Mouse (Mus musculus): Measurements from ENCODE around the gene Hist1h4k. TPM values are rescaled to one million over a fixed set of nuclear protein-coding genes. Genes with fewer than 3 reads are reported as not detected.
"Not testable (repeated sequence)": the region's sequence is repeated elsewhere in the genome, so short reads cannot be mapped to it uniquely, and the experiment has no call there.

Hist1h4k gene
- polyA plus RNA-seq, 1 experiment from 2014 or later: 4.6 TPM

DNA sequence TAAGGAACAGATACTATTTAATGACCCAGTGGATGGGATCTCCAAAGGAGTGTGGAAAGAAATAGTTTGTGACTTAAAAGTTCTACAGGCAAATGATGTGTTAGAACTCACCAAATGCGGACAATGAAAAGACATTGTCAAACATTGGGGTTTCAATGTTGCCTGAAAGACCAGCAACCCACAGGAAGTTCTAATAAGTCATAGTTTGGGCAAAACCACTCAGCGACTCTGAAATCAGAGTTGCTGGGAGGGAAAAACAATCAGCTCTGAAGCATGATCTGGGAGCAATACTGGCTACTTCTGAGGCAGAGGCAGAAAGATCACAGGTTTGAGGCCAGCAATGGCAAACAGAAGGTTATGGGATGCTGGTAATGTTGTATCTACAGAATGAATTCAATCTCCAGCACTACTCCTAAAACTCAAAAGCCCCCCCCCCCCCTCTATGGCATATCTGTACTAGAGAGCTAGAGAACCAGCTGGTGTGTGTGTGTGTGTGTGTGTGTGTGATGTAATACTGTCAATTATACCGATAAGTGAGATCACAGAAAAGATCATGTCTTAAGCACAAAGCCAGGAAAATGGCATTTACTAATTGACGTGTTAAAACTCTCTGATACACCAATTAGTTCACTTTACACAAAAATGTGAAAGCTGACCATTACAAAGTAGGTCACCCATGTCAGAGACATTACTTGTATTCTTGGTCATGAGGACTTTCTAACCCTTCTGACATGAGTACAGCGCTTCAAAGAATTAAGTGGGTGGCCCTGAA, 732 bp downstream of the Hist1h4k start:
- peak overlapping the region; percentile 91 for H3K27ac ChIP-seq (ENCODE audit: low read depth, low read length)
- no peaks in the 10 kb centered on the region for H3K36me3 ChIP-seq (ENCODE audit: control insufficient read depth, insufficient read depth, low read length)
- H3K4me2 ChIP-seq (ENCODE audit: low read length): peak overlapping the region; percentile 83
- peak; percentile 66 for DNase-seq (ENCODE audit: low spot score)
- H3K4me3 ChIP-seq (ENCODE audit: low read depth, low read length): peak overlapping the region; percentile 54
- 3% methylated on average over 5 of the region's 5 CpGs for WGBS
- peak overlapping the region; percentile 70 for H3K9ac ChIP-seq (ENCODE audit: low read length)
- H3K27me3 ChIP-seq (replicated peaks; ENCODE audit: control insufficient read depth, insufficient read depth, low read length): no peaks in the 10 kb centered on the region
- peaks cover 26% of the 10 kb centered on the region for H3K4me1 ChIP-seq (ENCODE audit: control insufficient read depth, insufficient read depth, low read length)
- no peak for ATAC-seq
- no peaks in the 10 kb centered on the region for H3K9me3 ChIP-seq (replicated peaks; ENCODE audit: control insufficient read depth, low read length)

DNA sequence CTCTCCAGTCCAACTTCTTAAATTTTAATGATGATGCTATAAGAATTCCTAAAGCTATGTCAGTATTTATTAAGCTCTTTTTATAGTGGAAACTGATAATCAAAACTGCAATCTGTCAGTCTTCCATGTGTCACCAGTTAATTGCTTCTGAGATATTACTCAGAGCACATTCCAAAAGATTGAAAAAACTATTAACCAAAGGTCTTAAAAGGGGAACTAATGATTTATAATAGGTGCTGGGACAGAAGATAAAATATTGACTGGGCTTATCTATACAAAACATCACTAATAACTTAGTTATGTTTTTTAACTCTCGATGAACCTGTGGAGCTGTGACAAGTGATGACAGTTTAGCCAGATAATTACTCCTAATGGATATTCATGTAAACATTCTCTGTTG, 5.3 kb downstream of the Hist1h4k start:
- no peak overlapping the region for H3K4me2 ChIP-seq (ENCODE audit: low read length)
- ATAC-seq: no peak
- DNase-seq (ENCODE audit: low spot score): no peak
- WGBS: 96% methylated on average over 1 of the region's 1 CpGs
- no peak overlapping the region for H3K4me3 ChIP-seq (ENCODE audit: low read depth, low read length)
- peaks cover 17% of the 10 kb centered on the region for H3K4me1 ChIP-seq (ENCODE audit: control insufficient read depth, insufficient read depth, low read length)
- H3K9ac ChIP-seq (ENCODE audit: low read length): no peak overlapping the region
- H3K27ac ChIP-seq (ENCODE audit: low read depth, low read length): no peak overlapping the region
- H3K9me3 ChIP-seq (replicated peaks; ENCODE audit: control insufficient read depth, low read length): no peaks in the 10 kb centered on the region
- H3K27me3 ChIP-seq (replicated peaks; ENCODE audit: control insufficient read depth, insufficient read depth, low read length): no peaks in the 10 kb centered on the region
- no peaks in the 10 kb centered on the region for H3K36me3 ChIP-seq (ENCODE audit: control insufficient read depth, insufficient read depth, low read length)

DNA sequence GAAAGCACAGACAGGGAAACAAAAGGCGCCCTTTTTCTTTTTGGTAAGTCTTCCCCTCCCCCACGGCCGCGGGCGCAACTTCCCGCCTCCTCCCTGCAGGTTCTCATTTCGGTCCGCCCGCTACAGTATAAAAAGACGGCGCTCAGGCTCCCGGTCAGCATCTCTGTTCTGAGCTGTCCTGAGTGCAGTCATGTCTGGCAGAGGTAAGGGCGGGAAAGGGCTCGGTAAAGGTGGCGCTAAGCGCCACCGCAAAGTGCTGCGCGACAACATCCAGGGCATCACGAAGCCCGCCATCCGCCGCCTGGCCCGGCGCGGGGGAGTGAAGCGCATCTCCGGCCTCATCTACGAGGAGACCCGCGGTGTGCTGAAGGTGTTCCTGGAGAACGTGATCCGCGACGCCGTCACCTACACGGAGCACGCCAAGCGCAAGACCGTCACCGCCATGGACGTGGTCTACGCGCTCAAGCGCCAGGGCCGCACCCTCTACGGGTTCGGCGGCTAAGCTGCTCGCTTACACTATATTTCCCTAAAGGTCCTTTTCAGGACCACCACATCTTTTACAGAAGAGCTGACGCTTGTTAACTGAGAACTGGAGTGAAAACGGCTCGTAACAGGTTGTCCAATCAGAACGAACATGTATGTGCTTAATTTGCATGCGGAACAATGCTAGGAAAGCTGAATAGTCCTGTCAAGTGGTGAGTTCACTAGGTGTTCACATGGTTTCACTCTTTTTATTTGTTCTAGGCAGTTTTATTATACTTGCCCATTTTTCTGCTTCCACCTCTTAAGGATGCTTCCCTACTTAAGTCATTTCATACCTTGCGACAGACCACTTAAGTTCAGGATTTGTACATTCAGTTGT, 15.2 kb downstream of the Hist1h4k start, which contains the start of gene Hist1h4j:
Gene Hist1h4j, plus strand, starts transcription at position 159 of the 862 bp plus-strand sequence.
- ATAC-seq (peak; percentile 92), DNase-seq (ENCODE audit: low spot score) (peak; percentile 95)
- Histone ChIP-seq H3K27ac (ENCODE audit: low read depth, low read length) (peak within 1 kb of the TSS; percentile 97), H3K4me1 (ENCODE audit: control insufficient read depth, insufficient read depth, low read length) (peaks cover 11% of the 10 kb centered on the region), H3K4me3 (ENCODE audit: low read depth, low read length) (peak within 1 kb of the TSS; percentile 48), H3K4me2 (ENCODE audit: low read length) (peak within 1 kb of the TSS; percentile 68), H3K9ac (ENCODE audit: low read length) (peak within 1 kb of the TSS; percentile 76)
- H3K9me3 ChIP-seq (replicated peaks; ENCODE audit: control insufficient read depth, low read length); H3K27me3 ChIP-seq (replicated peaks; ENCODE audit: control insufficient read depth, insufficient read depth, low read length); H3K36me3 ChIP-seq (ENCODE audit: control insufficient read depth, insufficient read depth, low read length): not testable (repeated sequence)
- 0% methylated on average over 37 of the region's 56 CpGs for WGBS

DNA sequence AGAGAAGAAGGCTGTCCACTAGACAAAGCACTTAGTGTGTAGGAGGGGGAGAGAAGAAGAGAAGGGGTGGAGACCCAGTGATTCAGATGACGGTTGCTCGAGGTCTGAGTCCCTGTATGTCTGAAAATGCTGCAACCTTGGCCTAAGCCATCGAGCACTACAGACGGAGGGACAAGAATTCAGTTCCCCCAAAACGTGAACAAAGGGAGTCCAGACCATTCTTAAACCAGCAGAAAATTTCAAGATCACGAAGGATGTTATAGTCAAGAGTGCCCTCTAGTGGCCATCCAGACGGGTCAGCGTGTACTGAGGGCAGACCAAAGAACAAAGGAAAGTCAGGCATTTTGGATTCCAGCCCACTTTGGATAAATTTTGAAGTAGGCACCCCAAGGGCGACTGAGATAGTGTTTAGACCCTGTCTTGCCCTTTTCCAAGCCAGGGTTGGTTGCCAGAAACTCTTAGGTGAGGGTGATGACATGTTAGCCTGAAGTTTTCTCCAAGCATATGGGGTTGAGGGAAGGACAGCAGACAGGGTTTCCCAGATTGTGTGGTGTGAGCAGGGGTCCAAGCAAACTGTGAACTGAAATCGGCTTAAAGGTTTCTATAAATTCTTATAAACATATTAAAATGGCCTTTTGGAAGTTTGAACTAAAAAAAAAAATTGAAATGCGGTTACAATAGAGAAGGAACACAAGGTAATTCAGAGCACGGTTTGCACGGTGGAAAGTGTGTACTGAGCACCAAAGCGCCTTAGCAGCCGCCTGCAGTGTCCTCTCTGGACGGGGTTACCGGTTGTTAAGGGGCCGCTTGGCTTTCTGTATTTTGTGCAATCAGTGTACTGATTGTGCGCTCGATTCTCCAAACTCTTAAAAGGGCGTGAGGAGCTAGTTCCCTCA, 16.0 kb downstream of the Hist1h4k start:
- ATAC-seq: peak; percentile 76
- Histone ChIP-seq H3K27me3 (replicated peaks; ENCODE audit: control insufficient read depth, insufficient read depth, low read length) (no peaks in the 10 kb centered on the region), H3K4me2 (ENCODE audit: low read length) (peak overlapping the region; percentile 68), H3K4me1 (ENCODE audit: control insufficient read depth, insufficient read depth, low read length) (peaks cover 11% of the 10 kb centered on the region), H3K27ac (ENCODE audit: low read depth, low read length) (peak overlapping the region; percentile 97), H3K9me3 (replicated peaks; ENCODE audit: control insufficient read depth, low read length) (no peaks in the 10 kb centered on the region), H3K9ac (ENCODE audit: low read length) (peak overlapping the region; percentile 76), H3K4me3 (ENCODE audit: low read depth, low read length) (peak overlapping the region; percentile 48), H3K36me3 (ENCODE audit: control insufficient read depth, insufficient read depth, low read length) (no peaks in the 10 kb centered on the region)
- WGBS: under 1% methylated on average over 21 of the region's 21 CpGs
- peak; percentile 97 for DNase-seq (ENCODE audit: low spot score)

DNA sequence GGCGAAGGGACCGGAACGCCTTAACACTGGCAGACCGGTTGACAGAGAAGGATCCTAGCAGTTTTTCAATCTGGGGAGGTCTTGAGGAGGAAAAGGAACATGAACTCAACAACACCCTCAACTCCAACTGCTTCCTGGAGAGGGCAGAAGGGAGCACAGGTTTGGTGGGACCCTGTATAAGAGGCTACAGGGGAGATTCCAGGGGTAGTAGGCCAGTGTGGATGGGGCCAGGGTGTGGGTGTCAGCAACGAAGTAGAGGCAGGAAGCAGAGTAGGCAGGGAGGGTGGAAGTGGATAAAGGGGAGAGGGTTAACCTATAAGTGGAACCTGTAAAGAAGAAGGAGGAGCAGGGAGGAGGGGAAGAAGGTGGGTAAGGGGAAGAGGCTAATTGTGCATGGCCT, 16.8 kb downstream of the Hist1h4k start:
- ATAC-seq (no peak; the same call in 1 of the 2 replicates), DNase-seq (ENCODE audit: low spot score) (no peak)
- no peak overlapping the region for H3K4me3 ChIP-seq (ENCODE audit: low read depth, low read length)
- peaks cover 11% of the 10 kb centered on the region for H3K4me1 ChIP-seq (ENCODE audit: control insufficient read depth, insufficient read depth, low read length)
- H3K27ac ChIP-seq (ENCODE audit: low read depth, low read length): peak overlapping the region; percentile 97
- no peak overlapping the region for H3K4me2 ChIP-seq (ENCODE audit: low read length)
- H3K9me3 ChIP-seq (replicated peaks; ENCODE audit: control insufficient read depth, low read length): no peaks in the 10 kb centered on the region
- no peaks in the 10 kb centered on the region for H3K36me3 ChIP-seq (ENCODE audit: control insufficient read depth, insufficient read depth, low read length)
- no peak overlapping the region for H3K9ac ChIP-seq (ENCODE audit: low read length)
- H3K27me3 ChIP-seq (replicated peaks; ENCODE audit: control insufficient read depth, insufficient read depth, low read length): no peaks in the 10 kb centered on the region
- WGBS: 66% methylated on average over 5 of the region's 5 CpGs

DNA sequence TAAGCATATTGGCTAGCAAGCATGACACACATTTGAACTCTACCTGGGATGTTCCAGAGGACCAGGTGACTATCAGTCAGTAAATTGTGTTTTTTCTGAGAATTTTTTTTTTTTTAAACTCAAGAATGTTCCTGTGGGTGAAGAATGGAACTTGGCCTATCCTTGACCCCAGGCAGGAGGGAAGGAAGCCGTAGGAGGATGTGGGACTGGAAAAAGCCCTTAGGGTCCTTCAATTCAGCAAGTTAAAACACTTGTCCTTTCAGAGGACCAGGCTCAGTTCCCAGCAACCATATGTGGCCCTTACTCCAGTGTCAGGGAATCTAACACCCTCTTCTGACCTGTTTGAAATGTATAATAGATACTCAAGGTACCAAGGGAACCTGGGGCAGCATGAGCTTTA, 20.8 kb downstream of the Hist1h4k start:
- Histone ChIP-seq H3K27ac (ENCODE audit: low read depth, low read length) (no peak overlapping the region), H3K27me3 (replicated peaks; ENCODE audit: control insufficient read depth, insufficient read depth, low read length) (no peaks in the 10 kb centered on the region), H3K4me2 (ENCODE audit: low read length) (no peak overlapping the region), H3K4me3 (ENCODE audit: low read depth, low read length) (no peak overlapping the region), H3K4me1 (ENCODE audit: control insufficient read depth, insufficient read depth, low read length) (peaks cover 7% of the 10 kb centered on the region; the same call in 1 of the 2 replicates), H3K36me3 (ENCODE audit: control insufficient read depth, insufficient read depth, low read length) (no peaks in the 10 kb centered on the region), H3K9me3 (replicated peaks; ENCODE audit: control insufficient read depth, low read length) (no peaks in the 10 kb centered on the region), H3K9ac (ENCODE audit: low read length) (no peak overlapping the region)
- ATAC-seq: no peak
- no peak for DNase-seq (ENCODE audit: low spot score)
- WGBS: 69% methylated on average over 1 of the region's 1 CpGs

DNA sequence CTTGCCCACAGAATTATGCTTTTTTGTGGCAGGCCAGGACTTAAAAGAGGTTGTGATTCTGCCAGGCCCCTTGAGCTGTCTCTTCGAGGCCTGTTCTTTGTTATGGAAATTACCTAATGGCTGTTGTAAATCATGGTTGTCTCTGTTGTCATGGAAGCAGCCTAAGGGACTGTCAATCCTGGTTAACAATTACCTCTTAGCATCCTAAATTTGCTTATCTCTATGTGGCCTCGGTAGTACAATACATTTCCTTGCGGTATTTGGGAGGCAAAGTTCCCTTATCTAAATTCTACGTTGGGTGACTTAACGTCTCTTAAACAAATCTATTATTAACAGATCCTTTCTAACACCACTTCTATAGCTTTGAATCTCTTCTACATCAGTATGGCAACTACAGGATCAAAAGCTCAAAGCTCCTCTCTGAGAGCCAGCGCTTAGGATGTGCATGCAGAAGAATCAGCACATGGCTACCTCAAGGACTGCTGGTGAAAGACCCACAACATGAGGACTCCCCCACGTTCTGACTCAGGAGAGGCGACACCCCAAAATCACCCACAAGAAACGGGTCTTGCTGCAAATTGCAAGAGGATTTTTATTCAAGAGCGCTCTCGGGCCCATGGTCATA, 22.2 kb downstream of the Hist1h4k start:
- Histone ChIP-seq H3K4me2 (ENCODE audit: low read length) (no peak overlapping the region), H3K27me3 (replicated peaks; ENCODE audit: control insufficient read depth, insufficient read depth, low read length) (no peaks in the 10 kb centered on the region), H3K27ac (ENCODE audit: low read depth, low read length) (peak overlapping the region; percentile 27; the same call in 1 of the 2 replicates), H3K36me3 (ENCODE audit: control insufficient read depth, insufficient read depth, low read length) (no peaks in the 10 kb centered on the region), H3K4me3 (ENCODE audit: low read depth, low read length) (no peak overlapping the region), H3K9ac (ENCODE audit: low read length) (no peak overlapping the region), H3K9me3 (replicated peaks; ENCODE audit: control insufficient read depth, low read length) (no peaks in the 10 kb centered on the region), H3K4me1 (ENCODE audit: control insufficient read depth, insufficient read depth, low read length) (peaks cover 7% of the 10 kb centered on the region; the same call in 1 of the 2 replicates)
- 28% methylated on average over 11 of the region's 11 CpGs for WGBS
- peak; percentile 75 for ATAC-seq
- DNase-seq (ENCODE audit: low spot score): peak; percentile 66

Data from forebrain, embryonic 14.5 days (tissue).